Mouse (Mus musculus) small intestine, adult 10 weeks (tissue): ENCODE data around the gene Tmem270. TPM values are rescaled to one million over a fixed set of nuclear protein-coding genes. Genes with fewer than 3 reads are reported as not detected.

Experiments
- polyA plus RNA-seq: library from polyadenylated mRNA; stranded (reverse); fragments of 350-450 nt; fragmentation: Illumina TruSeq; extraction: RNeasy Lipid Tissue Mini Kit (QIAGEN cat#74804); gene quantifications from one replicate; pipeline ENCODE4 v1.2.3, GENCODE M21; 2014; ENCODE audit warnings: low replicate concordance

The Tmem270 gene
- not detected for polyA plus RNA-seq

DNA sequence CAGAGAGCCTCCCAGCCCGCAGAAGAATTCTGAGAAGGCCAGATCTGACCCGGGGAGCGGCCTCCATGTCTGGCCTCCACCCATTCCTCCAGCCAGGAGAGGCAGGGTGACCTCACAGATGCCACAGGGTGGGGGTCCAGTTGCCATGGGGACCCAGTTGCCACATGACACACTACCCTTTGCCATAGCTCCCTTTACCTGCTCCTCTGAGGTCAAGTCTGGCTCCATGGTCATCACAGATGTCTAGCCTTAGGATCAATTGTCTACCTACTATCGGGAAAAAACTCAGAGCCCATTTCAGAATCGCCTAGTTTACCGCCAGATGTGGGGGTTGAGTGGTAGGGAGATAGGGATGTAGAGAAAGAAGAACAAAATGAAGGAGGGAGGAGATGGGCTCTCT is at the start of gene Tmem270:
Gene Tmem270, minus strand, starts transcription at position 101 of the 400 bp plus-strand sequence.

DNA sequence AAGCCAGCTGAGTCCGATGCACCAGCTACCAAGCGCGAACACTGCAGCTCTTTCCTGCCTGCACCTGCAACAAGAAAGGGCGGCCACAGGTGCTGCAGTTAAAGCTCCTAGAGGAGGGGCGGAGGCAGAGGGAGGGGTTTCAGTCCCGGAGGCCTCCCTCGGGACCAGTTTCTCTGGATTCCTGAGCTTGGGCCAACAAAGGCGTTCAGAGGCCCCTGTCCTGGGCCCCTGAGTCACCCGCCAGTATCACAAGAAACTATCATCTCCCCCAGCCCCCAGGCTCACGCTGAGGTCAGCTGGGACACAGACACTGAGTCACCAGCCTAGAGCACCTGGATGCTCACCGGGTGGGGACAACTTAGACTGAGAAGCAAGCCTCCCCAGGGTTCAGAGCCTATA is 40.3 kb upstream of the Tmem270 start, which contains the start of gene Cldn4:
Gene Cldn4, minus strand, starts transcription at position 78 of the 399 bp plus-strand sequence.

DNA sequence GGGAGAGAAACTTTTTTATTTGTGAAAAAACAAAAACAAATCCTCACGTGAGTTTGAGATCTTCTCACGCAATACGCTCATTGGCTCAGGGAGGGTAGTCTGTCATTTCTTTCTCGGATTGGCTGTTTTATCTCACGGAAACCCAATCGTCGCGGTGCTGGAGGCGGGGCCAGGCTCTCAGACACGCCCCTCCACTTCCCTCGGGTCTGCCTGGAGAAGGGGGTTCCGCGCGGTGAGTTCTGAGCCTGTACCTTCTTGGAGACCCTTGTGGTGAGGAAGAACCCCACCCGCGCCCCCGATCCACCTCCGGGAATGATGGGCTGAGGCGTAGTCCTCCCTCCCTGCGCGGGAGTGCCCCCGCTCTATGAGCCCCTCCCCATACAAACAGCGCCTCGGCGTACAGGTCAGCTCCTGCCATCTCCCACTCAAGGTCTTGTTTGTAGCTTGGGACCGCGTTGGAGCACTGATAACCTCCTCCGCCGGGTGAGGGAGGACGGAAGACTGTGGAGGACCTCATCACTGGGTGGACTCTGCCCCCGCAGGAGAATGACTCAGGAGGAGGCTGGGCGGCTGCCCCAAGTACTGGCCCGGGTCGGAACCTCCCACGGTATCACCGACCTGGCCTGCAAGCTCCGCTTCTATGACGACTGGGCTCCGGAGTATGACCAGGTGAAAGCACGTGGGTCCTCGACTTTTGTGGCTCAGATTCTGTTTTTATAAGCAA is 25.8 kb upstream of the Tmem270 start, which contains the start of gene Mettl27:
Gene Mettl27, plus strand, starts transcription at position 190 of the 724 bp plus-strand sequence.

DNA sequence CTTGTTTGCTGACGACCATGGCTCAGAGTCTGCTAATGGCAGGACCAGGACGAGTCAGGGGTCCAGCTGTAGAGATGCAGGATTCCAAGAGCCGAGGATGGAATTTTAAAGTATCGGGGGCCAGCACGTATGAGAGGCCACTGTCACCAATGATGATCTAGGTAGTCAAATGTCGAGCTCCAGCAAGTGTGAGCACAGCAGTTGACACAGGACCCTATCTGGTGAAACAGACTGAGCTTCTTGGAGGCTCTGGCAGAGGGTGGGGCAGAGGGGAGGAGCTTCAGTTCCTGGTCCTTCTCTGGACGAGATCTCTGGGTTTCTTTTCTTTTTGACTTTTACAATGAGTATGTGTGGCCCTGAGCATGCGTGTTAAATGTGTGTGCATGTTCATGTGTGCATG is 8.8 kb upstream of the Tmem270 start, which contains the start of gene Cldn13:
Gene Cldn13, minus strand, starts transcription at position 216 of the 400 bp plus-strand sequence.

Other genes with a start within 250 kb of the Tmem270 start
- gene Limk1, start 218.1 kb downstream of the Tmem270 start, polyA plus RNA-seq: 0.37 TPM
- 1.1 TPM for gene Eln, start 159.4 kb downstream of the Tmem270 start, polyA plus RNA-seq
- gene Cldn13, start 8.8 kb upstream of the Tmem270 start, polyA plus RNA-seq: not detected
- gene Mettl27, start 25.6 kb upstream of the Tmem270 start, polyA plus RNA-seq: 4.4 TPM
- 1.6 TPM for gene Cldn4, start 40.2 kb upstream of the Tmem270 start, polyA plus RNA-seq
- 0.71 TPM for gene Cldn3, start 79.5 kb upstream of the Tmem270 start, polyA plus RNA-seq
- gene Abhd11, start 102.4 kb upstream of the Tmem270 start, polyA plus RNA-seq: 3.7 TPM
- gene Stx1a, start 116.7 kb upstream of the Tmem270 start, polyA plus RNA-seq: not detected
- 7.3 TPM for gene Dnajc30, start 157.5 kb upstream of the Tmem270 start, polyA plus RNA-seq
- gene Bud23, start 158.2 kb upstream of the Tmem270 start, polyA plus RNA-seq: 8.2 TPM
- not detected for gene Vps37d, start 171.5 kb upstream of the Tmem270 start, polyA plus RNA-seq
- gene Mlxipl, start 183.2 kb upstream of the Tmem270 start, polyA plus RNA-seq: 13.9 TPM
- 4.8 TPM for gene Tbl2, start 242.9 kb upstream of the Tmem270 start, polyA plus RNA-seq